Mouse (Mus musculus) neural tube, embryonic 14.5 days (tissue): ENCODE data around the gene Rbfox2. TPM values are rescaled to one million over a fixed set of nuclear protein-coding genes. Genes with fewer than 3 reads are reported as not detected.

Experiments
- ATAC-seq: fragments of 200-750 bp; cut with Nextera tagmentation; 2 replicates; pipeline ENCODE4 v1.8.0; 2017; ENCODE audit warnings: low read depth, mild to moderate bottlenecking, moderate TSS enrichment, moderate library complexity
- H3K27ac ChIP-seq: fragments of 300-500 bp; sonication (generic); 2 replicates; pipeline ENCODE4 v1.5.1; 2014; ENCODE audit warnings: low read depth, mild to moderate bottlenecking, control low read depth, low read length, moderate library complexity, mixed read lengths
- H3K27me3 ChIP-seq: fragments of 300-500 bp; sonication (generic); 2 replicates; pipeline ENCODE4 v1.6.1; 2014; ENCODE audit warnings: low read length; ENCODE audit not compliant: control insufficient read depth, insufficient read depth
- H3K36me3 ChIP-seq: fragments of 300-500 bp; sonication (generic); 2 replicates; pipeline ENCODE4 v1.6.1; 2014; ENCODE audit warnings: low read length, mixed read lengths; ENCODE audit not compliant: control insufficient read depth, insufficient read depth
- H3K4me1 ChIP-seq: fragments of 300-500 bp; sonication (generic); 2 replicates; pipeline ENCODE4 v1.6.1; 2014; ENCODE audit warnings: low read length; ENCODE audit not compliant: control insufficient read depth, insufficient read depth
- H3K4me2 ChIP-seq: fragments of 300-500 bp; sonication (generic); 2 replicates; pipeline ENCODE4 v1.6.1; 2014; ENCODE audit warnings: mild to moderate bottlenecking, low read depth, low read length, control low read depth
- H3K4me3 ChIP-seq: fragments of 300-500 bp; sonication (generic); 2 replicates; pipeline ENCODE4 v1.5.1; 2014; ENCODE audit warnings: low read depth, low read length, control low read depth, mixed read lengths
- H3K9ac ChIP-seq: fragments of 300-500 bp; sonication (generic); replicated peaks from 2 replicates; pipeline ENCODE4 v1.6.1; 2014; ENCODE audit warnings: low read depth, mild to moderate bottlenecking, control low read depth, low read length, mixed read lengths
- H3K9me3 ChIP-seq: fragments of 300-500 bp; sonication (generic); 2 replicates; pipeline ENCODE4 v1.6.1; 2016; ENCODE audit warnings: low read length; ENCODE audit not compliant: control insufficient read depth
- WGBS: fragments of 180-500 bp; shearing (Covaris S2); extraction: QIAGEN DNeasy Blood & Tissue Kit; methylation state at CpG from one replicate; pipeline ENCODE4 v1.1.7; 2014; 5-methylcytosine and 5-hydroxymethylcytosine counted together
- polyA plus RNA-seq: library from polyadenylated mRNA; unstranded; fragments of >200 nt; fragmentation: Nextera tagmentation; extraction: Ambion mirVana; gene quantifications from 2 replicates; pipeline ENCODE4 v1.2.1, GENCODE M21; 2014

The Rbfox2 gene
- polyA plus RNA-seq, 1 experiment from 2014 or later, result 208 TPM

DNA sequence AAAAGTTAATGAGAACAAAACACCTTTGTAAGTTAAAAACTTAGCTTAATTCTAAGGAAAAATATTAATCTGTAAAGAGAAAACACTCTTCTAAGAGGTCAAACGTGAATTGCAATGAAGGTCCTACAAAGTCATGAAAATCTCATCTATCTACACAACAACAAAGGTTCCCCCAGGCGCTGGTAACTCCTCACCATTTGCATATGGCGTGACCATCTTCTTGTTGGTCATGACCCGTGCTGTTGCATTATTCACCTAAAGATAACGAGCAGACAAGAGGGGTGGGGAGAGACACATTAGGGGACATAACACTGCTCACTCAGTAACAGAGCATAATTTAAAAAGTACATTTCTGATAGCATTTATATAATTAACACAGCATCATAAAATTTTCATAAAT is 204.1 kb downstream of the Rbfox2 start:
- WGBS, result 65% methylated on average over 5 of the region's 5 CpGs
- Histone ChIP-seq H3K4me1 (no peaks in the 10 kb centered on the region), H3K27ac (no peak overlapping the region), H3K4me3 (no peak overlapping the region), H3K4me2 (no peak overlapping the region), H3K9ac (no peak overlapping the region), H3K36me3 (peaks cover 25% of the 10 kb centered on the region), H3K27me3 (no peaks in the 10 kb centered on the region), H3K9me3 (no peaks in the 10 kb centered on the region)
- ATAC-seq, result no peak

- H3K4me2 ChIP-seq, result no peak overlapping the region
- no peaks in the 10 kb centered on the region for H3K4me1 ChIP-seq
- H3K27me3 ChIP-seq, result no peaks in the 10 kb centered on the region
- ATAC-seq, result no peak
- H3K36me3 ChIP-seq, result peaks cover 40% of the 10 kb centered on the region
- 82% methylated on average over 3 of the region's 3 CpGs for WGBS
- no peak overlapping the region for H3K27ac ChIP-seq
- no peak overlapping the region for H3K4me3 ChIP-seq
- H3K9me3 ChIP-seq, result no peaks in the 10 kb centered on the region
- no peak overlapping the region for H3K9ac ChIP-seq
Measured at GRCm38 (mm10) chr15:77099756-77100155, 207.0 kb downstream of the Rbfox2 start.

- Histone ChIP-seq H3K9me3 (no peaks in the 10 kb centered on the region), H3K4me3 (no peak overlapping the region), H3K27ac (peak overlapping the region; percentile 16; the same call in 1 of the 2 replicates), H3K27me3 (no peaks in the 10 kb centered on the region), H3K4me1 (no peaks in the 10 kb centered on the region), H3K9ac (no peak overlapping the region), H3K36me3 (peaks cover 52% of the 10 kb centered on the region), H3K4me2 (no peak overlapping the region)
- WGBS, result 95% methylated on average over 6 of the region's 6 CpGs
- ATAC-seq, result no peak
Measured at GRCm38 (mm10) chr15:77097358-77097757, 209.4 kb downstream of the Rbfox2 start.

- Histone ChIP-seq H3K27ac (no peak overlapping the region), H3K9me3 (no peaks in the 10 kb centered on the region), H3K36me3 (peaks cover 44% of the 10 kb centered on the region), H3K9ac (no peak overlapping the region), H3K27me3 (no peaks in the 10 kb centered on the region), H3K4me1 (0 out of 2 replicates have a peak, but pooled peaks cover under 1% of the 10 kb centered on the region), H3K4me3 (no peak overlapping the region), H3K4me2 (no peak overlapping the region)
- no peak for ATAC-seq
- 97% methylated on average over 1 of the region's 1 CpGs for WGBS
Measured at GRCm38 (mm10) chr15:77095216-77095615, 211.6 kb downstream of the Rbfox2 start.

- no peak overlapping the region for H3K27ac ChIP-seq
- H3K4me3 ChIP-seq, result no peak overlapping the region
- WGBS, result 94% methylated on average over 13 of the region's 13 CpGs
- 0 out of 2 replicates have a peak, but pooled peaks cover 3% of the 10 kb centered on the region for H3K4me1 ChIP-seq
- no peaks in the 10 kb centered on the region for H3K9me3 ChIP-seq
- peaks cover 42% of the 10 kb centered on the region for H3K36me3 ChIP-seq
- H3K27me3 ChIP-seq, result no peaks in the 10 kb centered on the region
- no peak for ATAC-seq
- no peak overlapping the region for H3K9ac ChIP-seq
- no peak overlapping the region for H3K4me2 ChIP-seq
Measured at GRCm38 (mm10) chr15:77094431-77094830, 212.4 kb downstream of the Rbfox2 start.

- Histone ChIP-seq H3K27ac (no peak overlapping the region), H3K4me1 (0 out of 2 replicates have a peak, but pooled peaks cover 3% of the 10 kb centered on the region), H3K4me2 (no peak overlapping the region), H3K9me3 (no peaks in the 10 kb centered on the region), H3K4me3 (no peak overlapping the region), H3K27me3 (no peaks in the 10 kb centered on the region), H3K9ac (no peak overlapping the region), H3K36me3 (peaks cover 28% of the 10 kb centered on the region)
- no peak for ATAC-seq
- WGBS, result 92% methylated on average over 4 of the region's 4 CpGs
Measured at GRCm38 (mm10) chr15:77091394-77091793, 215.4 kb downstream of the Rbfox2 start.

DNA sequence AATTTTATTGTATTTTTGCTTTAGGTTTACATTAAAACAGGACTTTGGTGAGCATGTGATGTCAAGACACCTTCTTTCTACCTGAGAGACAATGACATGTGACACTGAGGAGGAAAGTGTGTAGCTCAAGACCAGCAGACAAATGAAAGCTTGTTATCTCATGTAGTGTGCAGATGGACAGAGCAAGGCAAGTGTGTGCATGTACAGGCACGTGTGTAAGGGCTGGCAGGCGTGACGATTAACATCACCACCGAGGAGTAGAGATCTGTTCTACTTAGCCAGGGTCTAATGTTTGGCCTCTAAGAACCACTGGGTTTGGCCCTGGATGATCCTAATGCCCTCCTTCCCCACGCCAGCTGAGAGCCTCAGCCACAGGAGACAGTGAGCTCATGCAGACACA is 216.3 kb downstream of the Rbfox2 start:
- Histone ChIP-seq H3K27ac (no peak overlapping the region), H3K9me3 (no peaks in the 10 kb centered on the region), H3K4me3 (no peak overlapping the region), H3K36me3 (peaks cover 31% of the 10 kb centered on the region), H3K27me3 (no peaks in the 10 kb centered on the region), H3K4me2 (no peak overlapping the region), H3K9ac (no peak overlapping the region), H3K4me1 (0 out of 2 replicates have a peak, but pooled peaks cover 3% of the 10 kb centered on the region)
- WGBS, result 94% methylated on average over 5 of the region's 5 CpGs
- ATAC-seq, result no peak

DNA sequence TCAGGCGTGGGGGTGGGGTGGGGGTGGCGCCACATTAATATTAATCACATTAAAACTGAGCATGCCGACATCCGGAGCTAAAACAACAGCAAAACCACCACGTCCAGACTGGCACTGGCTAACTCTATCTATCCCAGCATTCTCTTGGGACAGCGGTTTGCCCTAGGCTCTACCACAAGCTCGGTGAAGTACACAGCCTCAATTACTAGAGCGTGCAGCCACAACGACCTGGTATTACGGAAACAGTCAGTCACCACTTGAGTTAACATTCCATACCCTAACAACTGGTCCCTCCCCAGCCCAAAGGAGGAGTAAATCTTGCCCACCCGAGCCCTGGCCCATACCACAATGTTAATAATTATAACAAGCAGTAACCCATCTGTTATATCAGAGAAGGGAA is 217.6 kb downstream of the Rbfox2 start:
- 46% methylated on average over 11 of the region's 11 CpGs for WGBS

GRCm38 (mm10) chr15:77086488-77086887 is 220.3 kb downstream of the Rbfox2 start:
- ATAC-seq, result no peak

More for the DNA sequence above, 217.6 kb downstream of the Rbfox2 start:
- H3K27me3 ChIP-seq, result no peaks in the 10 kb centered on the region
- H3K36me3 ChIP-seq, result peaks cover 36% of the 10 kb centered on the region
- H3K27ac ChIP-seq, result no peak overlapping the region
- H3K4me1 ChIP-seq, result 0 out of 2 replicates have a peak, but pooled peaks cover 3% of the 10 kb centered on the region
- H3K4me2 ChIP-seq, result no peak overlapping the region
- no peak for ATAC-seq
- no peak overlapping the region for H3K9ac ChIP-seq
- H3K9me3 ChIP-seq, result no peaks in the 10 kb centered on the region
- no peak overlapping the region for H3K4me3 ChIP-seq

More at GRCm38 (mm10) chr15:77086488-77086887, 220.3 kb downstream of the Rbfox2 start:
- Histone ChIP-seq H3K4me2 (no peak overlapping the region), H3K27me3 (no peaks in the 10 kb centered on the region), H3K27ac (no peak overlapping the region), H3K4me1 (0 out of 2 replicates have a peak, but pooled peaks cover 3% of the 10 kb centered on the region), H3K4me3 (no peak overlapping the region), H3K36me3 (peaks cover 29% of the 10 kb centered on the region), H3K9ac (no peak overlapping the region), H3K9me3 (no peaks in the 10 kb centered on the region)
- WGBS, result 97% methylated on average over 1 of the region's 1 CpGs
